Mouse (Mus musculus) E14TG2a.4 (cell line): ENCODE results near the gene Dntt.

Source experiments
- CTCF ChIP-seq: conservative IDR thresholded peaks from 2 replicates; pipeline ENCODE4 v1.5.1; 2014; ENCODE audit warnings: low read length
- NANOG ChIP-seq: IDR thresholded peaks from 2 replicates; pipeline ENCODE4 v1.6.1; 2014; ENCODE audit warnings: borderline replicate concordance, low read length, mixed read lengths

DNA sequence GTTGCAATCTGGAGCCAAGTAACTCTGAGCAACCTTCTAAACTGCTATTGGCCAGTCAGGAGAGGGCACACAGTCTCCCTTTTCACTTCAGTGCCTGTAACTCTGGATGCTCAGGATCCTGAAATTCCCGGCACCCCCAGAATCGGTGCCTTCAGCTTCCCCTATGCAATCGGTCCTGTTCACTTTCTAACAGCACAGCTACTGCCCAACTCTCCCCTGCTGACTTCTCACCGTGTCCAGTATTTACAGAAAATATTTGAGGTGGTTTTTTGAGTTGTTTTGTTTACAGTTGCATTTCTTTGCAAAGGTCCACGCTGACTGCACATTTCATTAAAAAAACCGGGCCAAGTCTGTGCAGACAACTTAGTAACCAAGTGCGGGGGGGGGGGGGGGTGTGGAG lies 37.4 kb upstream of the Dntt start:
- no peak for TF ChIP-seq CTCF
- TF ChIP-seq NANOG = no peak
